Mouse (Mus musculus) embryo, embryonic 9.5 days (tissue): ENCODE data around the gene Tvp23a.

Source experiments
- DNase-seq: peaks from one replicate; pipeline ENCODE4 v3.0.0-alpha.2; 2017; ENCODE audit errors: extremely low spot score

Tvp23a gene

DNA sequence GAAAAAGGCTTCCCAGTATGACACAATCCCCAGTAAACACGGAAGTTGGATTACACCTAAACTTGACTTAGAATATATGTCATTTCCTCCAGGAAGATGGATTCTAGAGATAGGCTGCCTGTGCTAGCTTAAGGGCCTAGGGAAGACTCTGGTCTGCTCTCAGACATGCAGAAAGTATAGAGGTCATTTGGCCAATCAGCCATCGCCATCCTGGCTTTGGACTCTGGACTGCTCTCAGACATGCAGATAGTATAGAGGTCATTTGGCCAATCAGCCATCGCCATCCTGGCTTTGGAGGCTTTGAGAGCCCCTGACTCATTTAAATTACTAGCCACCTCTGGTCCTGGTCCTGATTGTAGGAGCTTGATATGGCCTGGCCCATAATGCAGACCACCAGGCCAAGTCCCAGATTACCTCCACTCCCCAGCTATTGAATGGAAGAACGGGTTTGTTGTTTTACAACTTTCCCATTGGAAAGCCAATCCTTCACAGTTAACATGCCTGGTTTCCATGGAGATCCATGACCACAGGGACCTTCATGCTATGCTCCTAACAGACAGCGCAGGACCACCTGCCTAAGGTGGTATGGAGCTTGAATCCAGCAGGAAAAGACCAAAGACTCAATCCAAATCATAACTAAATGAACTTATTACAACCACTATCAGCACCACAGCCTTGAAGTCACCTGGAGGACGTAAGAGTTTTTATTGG lies 6.9 kb upstream of the Tvp23a start:
- DNase-seq = no peak

GRCm38 (mm10) chr16:10452445-10452896 lies 5.3 kb upstream of the Tvp23a start:
- DNase-seq = no peak

GRCm38 (mm10) chr16:10451906-10452305 lies 4.7 kb upstream of the Tvp23a start:
- DNase-seq = no peak

DNA sequence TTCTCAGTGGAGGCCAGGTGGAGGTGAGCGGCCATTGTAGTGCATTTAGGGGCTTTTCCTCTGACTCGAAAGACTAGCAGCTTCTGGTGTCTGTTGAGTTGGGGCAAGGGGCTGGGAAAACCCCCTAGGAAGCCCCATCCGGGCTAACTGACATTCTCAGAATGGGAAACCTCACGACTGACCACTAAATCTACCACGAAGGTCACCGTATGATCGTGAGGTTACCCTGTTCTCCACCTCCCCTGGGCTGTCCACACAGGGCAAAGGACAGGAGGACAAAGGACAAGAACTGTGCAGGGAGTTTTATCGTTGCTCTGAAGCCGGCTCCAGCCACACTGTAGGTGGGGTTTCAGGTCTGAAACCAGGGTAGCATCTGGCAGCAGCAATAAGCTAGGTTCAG lies 1.8 kb upstream of the Tvp23a start:
- no peak for DNase-seq

- no peak for DNase-seq
These were observed 619 bp upstream of the Tvp23a start for GRCm38 (mm10) chr16:10447781-10448180.

DNA sequence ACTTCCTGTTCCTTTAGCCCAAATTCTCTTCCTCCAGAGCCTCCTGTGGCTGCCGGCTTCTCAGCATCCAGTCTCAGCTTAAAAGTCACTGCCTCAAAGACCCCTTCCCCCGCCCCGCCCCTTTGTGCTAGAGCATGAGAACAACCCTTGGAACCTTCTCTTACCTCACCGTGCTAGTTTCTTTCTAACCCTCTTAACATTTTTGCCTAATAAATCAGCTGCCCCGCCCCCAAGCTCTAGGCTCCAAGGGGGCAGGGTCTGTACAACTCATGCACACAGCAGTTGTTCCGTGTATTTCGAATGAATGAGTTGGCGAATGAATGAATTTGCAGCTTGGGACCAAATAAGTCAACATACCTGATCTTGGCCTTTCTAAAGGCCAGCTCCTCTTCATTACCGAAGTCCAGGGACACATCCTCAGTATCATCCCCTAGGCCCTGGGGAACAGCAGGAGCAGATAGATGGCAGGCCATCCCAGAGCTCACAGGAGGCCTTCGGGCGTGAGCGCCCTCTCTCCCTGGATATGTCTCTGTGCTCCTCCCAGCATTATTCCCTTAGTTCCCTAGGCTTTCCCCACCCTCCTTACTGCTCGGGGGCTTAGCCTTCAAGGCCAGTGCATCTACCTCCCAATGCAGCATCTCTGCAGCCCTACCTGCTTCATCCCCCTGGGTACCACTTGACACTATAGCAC lies 444 bp downstream of the Tvp23a start:
- peak; percentile 10 for DNase-seq

DNA sequence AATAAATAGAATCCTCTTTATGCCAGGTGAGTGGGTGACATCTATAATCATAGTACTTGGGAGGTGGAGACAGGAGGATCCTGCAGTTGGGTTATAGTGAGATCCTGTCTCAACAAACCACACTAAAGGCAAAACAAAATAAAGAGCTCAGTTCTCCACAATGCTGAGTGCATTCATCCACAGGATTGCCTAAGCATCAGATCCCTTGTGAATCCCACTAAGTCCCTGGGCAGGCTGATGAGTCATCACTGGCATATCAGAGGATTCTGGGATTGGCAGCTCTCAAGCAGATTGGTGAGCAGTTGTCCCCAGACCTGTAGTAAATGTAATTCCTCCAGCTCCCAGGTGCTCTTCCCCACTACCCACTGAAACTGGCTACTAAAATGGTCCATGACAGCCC lies 3.4 kb downstream of the Tvp23a start:
- no peak for DNase-seq

GRCm38 (mm10) chr16:10441761-10442160 lies 5.4 kb downstream of the Tvp23a start:
- DNase-seq = no peak

- no peak for DNase-seq
These were observed 5.8 kb downstream of the Tvp23a start for GRCm38 (mm10) chr16:10441328-10441727.

DNA sequence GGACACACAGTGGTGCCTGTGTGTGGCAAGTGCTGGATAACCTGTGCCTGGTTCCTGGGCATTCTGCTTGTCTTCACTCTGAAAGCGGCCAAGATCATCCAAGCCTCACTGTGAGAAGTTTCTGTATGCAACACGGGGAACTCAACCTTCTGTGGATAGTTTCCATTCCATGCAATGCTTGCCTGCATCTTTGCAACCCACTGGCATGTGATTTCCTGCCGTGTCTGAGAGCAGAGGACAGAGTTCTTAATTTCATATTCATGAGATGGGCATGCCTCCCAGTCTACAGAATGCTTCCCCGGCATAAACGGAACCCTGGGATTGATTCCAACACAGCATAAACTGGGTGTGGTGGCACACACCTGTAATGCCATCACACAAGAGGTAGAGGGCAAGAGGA lies 9.1 kb downstream of the Tvp23a start:
- DNase-seq = no peak

GRCm38 (mm10) chr16:10436166-10436565 lies 11.0 kb downstream of the Tvp23a start:
- DNase-seq = no peak

DNA sequence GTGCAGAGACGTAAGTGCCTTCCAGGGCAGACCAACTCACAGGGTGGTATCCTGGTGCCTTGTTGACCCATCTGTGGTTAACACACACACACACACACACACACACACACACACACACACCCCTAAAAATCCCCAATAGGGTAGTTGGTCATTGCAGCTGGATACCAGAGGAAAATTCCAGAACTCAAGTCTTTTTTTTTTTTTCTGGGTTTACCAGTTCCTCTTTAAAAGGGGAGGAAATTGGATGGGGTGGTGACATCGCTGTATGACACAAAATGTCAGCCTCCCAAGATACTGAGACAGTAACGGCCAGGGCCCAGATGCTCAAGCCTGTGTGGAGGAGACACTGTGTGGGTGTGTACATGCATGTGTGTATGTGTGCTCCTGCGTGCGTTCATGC lies 13.8 kb downstream of the Tvp23a start:
- no peak for DNase-seq

DNA sequence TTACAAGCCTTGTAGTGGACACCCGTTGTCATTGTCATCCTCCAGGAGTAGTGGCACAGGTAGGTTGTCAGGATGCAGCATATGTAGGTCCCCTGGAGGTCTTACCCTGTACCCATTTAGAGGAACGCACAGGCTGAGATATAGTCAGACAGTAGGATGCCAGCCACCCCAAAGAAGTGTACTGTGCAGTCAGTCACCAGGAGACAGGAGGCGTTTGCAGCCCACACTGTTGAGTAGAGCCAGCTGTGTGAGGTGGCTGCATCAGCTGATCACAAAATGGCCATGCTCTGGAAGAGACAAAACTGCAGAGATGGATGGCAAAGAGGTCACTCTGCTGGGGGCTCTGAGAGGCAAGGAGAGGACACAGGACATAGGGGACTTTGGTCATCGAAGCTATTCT lies 14.8 kb downstream of the Tvp23a start:
- DNase-seq = no peak

GRCm38 (mm10) chr16:10431911-10432310 lies 15.3 kb downstream of the Tvp23a start:
- no peak for DNase-seq

GRCm38 (mm10) chr16:10420447-10421054 lies 26.6 kb downstream of the Tvp23a start:
- no peak for DNase-seq

DNA sequence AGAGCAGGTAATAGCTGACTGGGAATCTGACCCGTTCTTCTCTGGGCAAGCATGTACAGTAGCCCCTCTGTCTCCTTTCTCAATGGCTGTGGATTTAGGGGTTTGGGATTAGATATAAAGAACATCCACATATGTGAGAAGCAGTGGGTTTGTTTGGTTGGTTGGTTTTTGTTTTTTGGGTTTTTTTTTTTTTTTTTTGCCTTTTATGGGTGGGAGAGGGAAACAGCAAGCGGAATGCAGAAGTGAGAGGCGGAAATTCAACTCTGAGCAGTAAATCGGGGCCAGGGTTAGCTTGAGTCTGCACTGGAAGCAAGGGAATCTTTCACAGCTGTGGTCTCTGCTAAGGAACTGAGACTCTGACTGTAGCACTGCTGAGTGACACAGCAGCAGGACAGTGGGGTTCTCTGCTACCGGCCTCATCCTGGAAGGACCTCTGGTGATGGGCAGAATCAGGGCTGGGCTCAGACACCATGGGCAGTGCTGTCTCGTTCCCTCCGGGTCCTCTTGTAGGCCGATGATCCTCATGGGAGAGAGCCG lies 29.4 kb downstream of the Tvp23a start:
- DNase-seq = no peak

DNA sequence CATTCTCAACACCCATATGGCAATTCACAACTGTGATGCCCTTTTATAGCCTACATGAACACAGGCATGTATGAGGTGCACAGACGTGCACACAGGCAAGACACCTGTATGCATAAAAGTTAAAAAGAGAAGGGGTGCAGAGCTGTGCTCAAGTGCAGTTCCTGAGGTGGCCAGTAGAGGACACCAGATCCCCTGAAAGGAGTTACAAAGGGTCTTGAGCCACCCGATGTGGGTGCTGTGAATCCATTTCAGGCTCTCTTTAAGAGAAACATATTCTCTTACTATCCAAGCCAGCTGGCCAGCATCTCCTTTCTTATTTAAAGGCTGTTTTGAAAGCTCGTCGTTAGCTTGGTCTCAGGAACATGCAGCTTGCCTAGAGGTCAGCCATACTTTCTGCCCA lies 30.3 kb downstream of the Tvp23a start:
- no peak for DNase-seq

DNA sequence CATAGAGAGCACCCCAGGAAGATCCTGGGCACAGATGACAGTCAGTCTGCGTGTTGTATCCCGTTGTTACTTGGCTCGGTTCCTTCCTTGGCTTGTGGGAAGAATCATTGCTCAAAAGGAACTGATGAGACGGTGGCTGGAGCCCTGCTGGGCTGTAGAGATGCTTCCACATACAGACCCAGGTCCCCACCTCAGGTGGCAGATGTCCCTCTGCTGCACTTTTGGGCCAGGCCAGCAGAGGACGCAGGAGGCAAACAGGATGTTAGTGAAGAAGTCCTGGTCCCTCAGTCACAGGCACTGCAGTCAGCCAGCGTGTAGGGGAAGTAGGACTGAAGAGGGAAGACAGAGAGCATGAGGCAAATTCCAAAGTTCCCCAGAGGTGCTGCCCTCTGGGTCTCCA lies 31.2 kb downstream of the Tvp23a start:
- no peak for DNase-seq

DNA sequence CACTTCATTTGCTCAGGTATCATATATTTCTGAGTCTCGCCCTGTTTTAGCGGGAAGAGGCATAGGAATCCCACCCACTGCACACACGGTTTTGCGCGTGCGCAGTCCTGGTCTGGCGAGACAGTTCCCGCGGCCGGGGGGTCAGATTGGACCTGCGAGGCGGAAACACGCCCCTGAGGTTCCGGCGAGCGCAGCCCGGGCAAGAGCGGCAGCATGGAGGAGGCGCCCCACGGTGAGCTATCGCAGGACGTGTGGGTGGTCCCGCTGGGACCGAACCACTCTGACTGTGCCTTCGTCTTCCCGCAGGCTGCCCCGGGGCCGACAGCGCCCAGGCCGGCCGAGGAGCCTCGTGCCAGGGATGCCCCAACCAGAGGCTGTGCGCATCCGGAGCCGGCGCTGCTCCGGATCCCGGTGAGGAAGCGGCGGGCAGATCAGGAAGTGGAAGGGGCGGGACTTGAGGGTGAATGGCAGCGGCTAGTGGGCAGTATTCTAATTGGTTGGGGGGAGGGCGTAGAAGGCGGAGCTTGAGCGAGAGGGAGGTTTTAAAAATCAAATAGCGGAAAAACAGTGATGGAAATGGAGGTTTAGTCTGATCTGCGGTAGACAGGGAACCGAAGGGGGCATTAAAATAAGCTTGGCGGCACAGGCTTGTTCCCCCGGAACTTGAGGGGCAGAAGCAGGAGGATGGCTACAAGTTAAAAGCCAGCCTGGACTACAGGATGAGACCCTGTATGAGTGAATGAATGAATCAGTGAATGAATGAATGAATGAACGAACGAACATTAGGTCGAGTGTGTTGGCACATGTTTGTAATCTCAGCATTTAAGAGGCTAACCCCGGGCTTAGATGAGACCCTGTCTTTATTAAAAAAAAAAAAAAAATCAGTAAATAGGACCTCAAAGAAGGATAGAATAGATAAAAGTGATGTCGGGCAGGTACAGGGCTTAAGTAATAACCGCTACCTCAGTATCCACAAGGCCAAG lies 35.1 kb downstream of the Tvp23a start, which contains the start of gene Nubp1:
Gene Nubp1, plus strand, starts transcription at position 185 of the 983 bp plus-strand sequence.
- peak; percentile 96 for DNase-seq

GRCm38 (mm10) chr16:10399160-10399559 lies 48.0 kb downstream of the Tvp23a start:
- DNase-seq = peak; percentile 83

- no peak for DNase-seq
These were observed 48.4 kb downstream of the Tvp23a start for GRCm38 (mm10) chr16:10398755-10399154.
